Mouse (Mus musculus) olfactory bulb, adult 2 months (tissue): ENCODE data around the gene Myrfl. TPM values are rescaled to one million over a fixed set of nuclear protein-coding genes. Genes with fewer than 3 reads are reported as not detected.

Experiments used
- H3K27ac ChIP-seq: fragments of 200-500 bp; 2 replicates; pipeline ENCODE4 v1.5.1; 2012; ENCODE audit warnings: low read depth, low read length; ENCODE audit not compliant: insufficient read depth
- H3K4me1 ChIP-seq: fragments of 200-500 bp; 2 replicates; pipeline ENCODE4 v1.6.1; 2012; ENCODE audit warnings: low read length; ENCODE audit not compliant: control insufficient read depth, insufficient read depth
- H3K4me3 ChIP-seq: fragments of 200-500 bp; 2 replicates; pipeline ENCODE4 v1.5.1; 2012; ENCODE audit warnings: mild to moderate bottlenecking, low read depth, low read length, moderate library complexity; ENCODE audit not compliant: insufficient read depth
- CTCF ChIP-seq: fragments of 200-500 bp; IDR thresholded peaks from 2 replicates; pipeline ENCODE4 v1.5.1; 2012; ENCODE audit warnings: low read depth, mild to moderate bottlenecking, low read length, moderate library complexity; ENCODE audit not compliant: insufficient read depth
- POLR2A ChIP-seq: fragments of 200-500 bp; IDR thresholded peaks from 2 replicates; pipeline ENCODE4 v1.6.1; 2012; ENCODE audit warnings: mild to moderate bottlenecking, low read depth, low read length, moderate library complexity; ENCODE audit not compliant: insufficient read depth
- WGBS: fragments of 180-500 bp; shearing (Covaris S2); methylation state at CpG from one replicate; pipeline ENCODE4 v1.1.7; 2018; 5-methylcytosine and 5-hydroxymethylcytosine counted together
- polyA plus RNA-seq: library from polyadenylated mRNA; stranded (reverse); fragments of >200 nt; gene quantifications from 2 replicates; pipeline ENCODE4 v1.2.4, GENCODE M21; 2012; ENCODE audit warnings: low replicate concordance; ENCODE audit not compliant: missing spikeins, insufficient read depth, insufficient read length

Gene Myrfl
- polyA plus RNA-seq, 1 experiment, result not detected

GRCm38 (mm10) chr10:116802178-116802794 is 94.4 kb downstream of the Myrfl start:
- WGBS, result 51% methylated on average over 5 of the region's 5 CpGs
- no peak overlapping the region for H3K27ac ChIP-seq
- peaks cover 5% of the 10 kb centered on the region; the same call in 1 of the 2 replicates for H3K4me1 ChIP-seq
- no peak for TF ChIP-seq POLR2A
- no peak for TF ChIP-seq CTCF
- H3K4me3 ChIP-seq, result no peak overlapping the region

GRCm38 (mm10) chr10:116801281-116801680 is 95.4 kb downstream of the Myrfl start:
- Histone ChIP-seq H3K4me3 (no peak overlapping the region), H3K4me1 (peaks cover 6% of the 10 kb centered on the region), H3K27ac (no peak overlapping the region)
- TF ChIP-seq POLR2A (no peak), CTCF (no peak)
- 62% methylated on average over 4 of the region's 4 CpGs for WGBS

GRCm38 (mm10) chr10:116796066-116796465 is 100.7 kb downstream of the Myrfl start:
- H3K4me3 ChIP-seq, result no peak overlapping the region
- 65% methylated on average over 6 of the region's 6 CpGs for WGBS
- peaks cover 8% of the 10 kb centered on the region for H3K4me1 ChIP-seq
- H3K27ac ChIP-seq, result no peak overlapping the region
- TF ChIP-seq CTCF (no peak), POLR2A (no peak)

- TF ChIP-seq POLR2A (no peak), CTCF (no peak)
- no peak overlapping the region for H3K4me3 ChIP-seq
- H3K4me1 ChIP-seq, result no peaks in the 10 kb centered on the region
- H3K27ac ChIP-seq, result no peak overlapping the region
These were observed 107.6 kb downstream of the Myrfl start for GRCm38 (mm10) chr10:116789096-116789495.

- Histone ChIP-seq H3K4me3 (no peak overlapping the region), H3K27ac (no peak overlapping the region), H3K4me1 (no peaks in the 10 kb centered on the region)
- TF ChIP-seq POLR2A, result no peak
- no peak for TF ChIP-seq CTCF
These were observed 108.3 kb downstream of the Myrfl start for GRCm38 (mm10) chr10:116788431-116788830.

GRCm38 (mm10) chr10:116784098-116784497 is 112.6 kb downstream of the Myrfl start:
- 93% methylated on average over 6 of the region's 6 CpGs for WGBS
- H3K27ac ChIP-seq, result no peak overlapping the region
- peaks cover 2% of the 10 kb centered on the region; the same call in 1 of the 2 replicates for H3K4me1 ChIP-seq
- TF ChIP-seq CTCF (no peak), POLR2A (no peak)
- no peak overlapping the region for H3K4me3 ChIP-seq

- H3K27ac ChIP-seq, result no peak overlapping the region
- no peak overlapping the region for H3K4me3 ChIP-seq
- TF ChIP-seq POLR2A, result no peak
- no peak for TF ChIP-seq CTCF
- peaks cover 4% of the 10 kb centered on the region; the same call in 1 of the 2 replicates for H3K4me1 ChIP-seq
- WGBS, result 70% methylated on average over 4 of the region's 5 CpGs
These were observed 113.7 kb downstream of the Myrfl start for GRCm38 (mm10) chr10:116783020-116783419.

- 94% methylated on average over 8 of the region's 8 CpGs for WGBS
- peaks cover 4% of the 10 kb centered on the region; the same call in 1 of the 2 replicates for H3K4me1 ChIP-seq
- no peak for TF ChIP-seq CTCF
- no peak for TF ChIP-seq POLR2A
- H3K27ac ChIP-seq, result no peak overlapping the region
- H3K4me3 ChIP-seq, result no peak overlapping the region
These were observed 118.8 kb downstream of the Myrfl start for GRCm38 (mm10) chr10:116777947-116778346.

GRCm38 (mm10) chr10:116776846-116777245 is 119.9 kb downstream of the Myrfl start:
- H3K27ac ChIP-seq, result no peak overlapping the region
- TF ChIP-seq POLR2A, result no peak
- no peak for TF ChIP-seq CTCF
- no peak overlapping the region for H3K4me3 ChIP-seq
- peaks cover 4% of the 10 kb centered on the region; the same call in 1 of the 2 replicates for H3K4me1 ChIP-seq
- 68% methylated on average over 14 of the region's 14 CpGs for WGBS
